Mouse (Mus musculus) fibroblast of lung, adult 2 months (primary cell): ENCODE measurements at regions not wholly inside any gene's neighbourhood (a gene's known extent, or its start where the extent isn't known, plus 50 kb on each side); places are given as distances from the start of the nearest gene placed in this dataset.

Experiments
- DNase-seq: peaks from one replicate; pipeline ENCODE4 v3.0.0-alpha.2; 2011; ENCODE audit warnings: low read depth

GRCm38 (mm10) chr13:107878980-107879379 lies 165.3 kb upstream of the Smim15 start:
- no peak for DNase-seq

GRCm38 (mm10) chr13:107873244-107873667 lies 171.0 kb upstream of the Smim15 start:
- DNase-seq: no peak

- DNase-seq: no peak
Observed at GRCm38 (mm10) chr13:107872574-107872973, 171.7 kb upstream of the Smim15 start.

GRCm38 (mm10) chr13:107872137-107872536 lies 172.1 kb upstream of the Smim15 start:
- no peak for DNase-seq

- DNase-seq: no peak
Observed at GRCm38 (mm10) chr13:107868906-107869305, 175.3 kb upstream of the Smim15 start.

- no peak for DNase-seq
Observed at GRCm38 (mm10) chr13:107866825-107867224, 177.4 kb upstream of the Smim15 start.

GRCm38 (mm10) chr13:107862793-107863654 lies 181.2 kb upstream of the Smim15 start:
- DNase-seq: no peak

GRCm38 (mm10) chr13:107861384-107862134 lies 182.7 kb upstream of the Smim15 start:
- DNase-seq: no peak

- no peak for DNase-seq
Observed at GRCm38 (mm10) chr13:107857043-107857755, 187.0 kb upstream of the Smim15 start.

GRCm38 (mm10) chr13:107850907-107851560 lies 193.2 kb upstream of the Smim15 start:
- no peak for DNase-seq

- no peak for DNase-seq
Observed at GRCm38 (mm10) chr13:107848871-107849270, 195.4 kb upstream of the Smim15 start.

GRCm38 (mm10) chr13:107847179-107848012 lies 196.8 kb upstream of the Smim15 start:
- DNase-seq: no peak

- DNase-seq: no peak
Observed at GRCm38 (mm10) chr13:107846621-107847178, 197.5 kb upstream of the Smim15 start.

GRCm38 (mm10) chr13:107845838-107846237 lies 198.4 kb upstream of the Smim15 start:
- DNase-seq: no peak

- DNase-seq: no peak
Observed at GRCm38 (mm10) chr13:107844085-107844484, 200.2 kb upstream of the Smim15 start.

- no peak for DNase-seq
Observed at GRCm38 (mm10) chr13:107838126-107838715, 206.0 kb upstream of the Smim15 start.

- DNase-seq: no peak
Observed at GRCm38 (mm10) chr13:107837206-107837952, 206.9 kb upstream of the Smim15 start.

GRCm38 (mm10) chr13:107835756-107836385 lies 208.4 kb upstream of the Smim15 start:
- no peak for DNase-seq

- no peak for DNase-seq
Observed at GRCm38 (mm10) chr13:107831997-107832396, 212.2 kb upstream of the Smim15 start.
